Mouse (Mus musculus) forelimb bud, embryonic 11.5 days (tissue): ENCODE measurements around the gene Kcnj9.

Experiments used
- DNase-seq: peaks from one replicate; pipeline ENCODE4 v3.0.0-alpha.2; 2012; ENCODE audit warnings: low read depth, low spot score

Kcnj9 gene

GRCm38 (mm10) chr1:172329131-172329530, at the start of gene Kcnj9:
Gene Kcnj9 (minus strand): TSS chr1:172329318.
- DNase-seq = no peak

- DNase-seq = peak; percentile 9
These were observed 47.8 kb upstream of the Kcnj9 start for GRCm38 (mm10) chr1:172376758-172377458.

- DNase-seq = peak; percentile 98
These were observed 47.1 kb upstream of the Kcnj9 start, which contains the start of gene Pigm for GRCm38 (mm10) chr1:172376198-172376667. Gene Pigm (plus strand): TSS chr1:172376546.

- peak; percentile 55 for DNase-seq
These were observed 39.8 kb upstream of the Kcnj9 start for GRCm38 (mm10) chr1:172368768-172369418.

GRCm38 (mm10) chr1:172364684-172365083, 35.6 kb upstream of the Kcnj9 start:
- DNase-seq = peak; percentile 51

DNA sequence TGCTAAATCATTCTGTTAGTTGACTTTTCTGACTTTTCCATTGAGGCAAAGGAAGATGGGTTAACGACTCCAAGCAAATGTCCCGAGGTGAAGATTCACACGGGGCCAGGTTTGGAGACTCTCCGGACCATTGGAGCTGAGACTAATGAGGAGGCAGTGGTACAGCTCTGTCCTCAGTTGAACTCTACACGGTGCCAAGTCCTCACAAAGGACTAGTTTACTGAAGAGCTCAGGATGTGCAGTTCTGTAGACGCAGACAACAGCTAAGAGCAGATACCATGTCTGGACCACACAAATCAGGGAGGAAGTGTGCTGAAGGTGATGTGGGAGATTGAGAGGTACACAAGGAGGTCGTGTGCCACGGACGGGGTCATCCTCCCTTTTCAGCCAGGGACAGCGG, 29.2 kb upstream of the Kcnj9 start:
- DNase-seq = no peak

- DNase-seq = peak; percentile 46
These were observed 28.4 kb upstream of the Kcnj9 start for GRCm38 (mm10) chr1:172357550-172357949.

- DNase-seq = no peak
These were observed 26.2 kb upstream of the Kcnj9 start for GRCm38 (mm10) chr1:172355336-172355735.

DNA sequence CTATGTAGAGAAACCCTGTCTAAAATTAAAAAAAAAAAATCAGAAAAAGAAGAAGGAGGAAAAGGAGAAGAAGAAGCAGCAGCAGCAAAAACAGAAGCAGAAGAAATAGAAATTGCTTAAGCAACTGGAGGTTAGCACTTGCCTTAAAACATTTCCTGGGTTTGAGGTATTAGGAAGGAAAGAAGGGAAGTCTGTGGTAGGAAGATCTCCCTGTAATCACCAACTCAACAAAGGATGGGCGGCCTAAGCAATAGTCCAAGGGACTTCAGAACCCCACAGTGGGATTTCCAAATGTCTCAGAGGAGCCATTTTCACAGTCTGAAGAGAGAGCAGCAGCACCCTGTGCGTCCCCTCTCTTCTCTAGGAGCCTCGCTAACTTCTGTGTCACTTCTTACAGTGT, 23.3 kb upstream of the Kcnj9 start:
- DNase-seq = no peak

DNA sequence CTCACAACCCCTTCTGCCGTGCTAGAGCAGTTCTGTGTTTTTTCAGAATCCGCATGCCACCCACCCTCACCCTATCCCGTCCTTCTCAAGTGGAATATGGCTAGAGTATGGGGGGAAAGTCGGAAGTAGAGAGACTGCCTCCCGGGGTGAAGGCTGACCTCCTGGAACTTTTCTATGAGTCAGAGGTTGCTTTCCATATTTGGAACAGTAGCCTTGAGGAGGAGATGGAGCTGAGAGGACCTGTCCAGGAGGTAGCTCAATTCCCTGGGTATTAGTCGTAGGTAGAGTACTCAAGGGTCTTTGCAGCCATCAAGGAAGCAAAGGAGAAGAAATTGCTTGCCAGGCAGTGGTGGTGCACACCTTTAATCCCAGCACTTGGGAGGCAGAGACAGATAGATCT, 22.9 kb upstream of the Kcnj9 start:
- no peak for DNase-seq

- peak; percentile 58 for DNase-seq
These were observed 21.0 kb upstream of the Kcnj9 start for GRCm38 (mm10) chr1:172349916-172350812.

GRCm38 (mm10) chr1:172349504-172349903, 20.4 kb upstream of the Kcnj9 start:
- no peak for DNase-seq

DNA sequence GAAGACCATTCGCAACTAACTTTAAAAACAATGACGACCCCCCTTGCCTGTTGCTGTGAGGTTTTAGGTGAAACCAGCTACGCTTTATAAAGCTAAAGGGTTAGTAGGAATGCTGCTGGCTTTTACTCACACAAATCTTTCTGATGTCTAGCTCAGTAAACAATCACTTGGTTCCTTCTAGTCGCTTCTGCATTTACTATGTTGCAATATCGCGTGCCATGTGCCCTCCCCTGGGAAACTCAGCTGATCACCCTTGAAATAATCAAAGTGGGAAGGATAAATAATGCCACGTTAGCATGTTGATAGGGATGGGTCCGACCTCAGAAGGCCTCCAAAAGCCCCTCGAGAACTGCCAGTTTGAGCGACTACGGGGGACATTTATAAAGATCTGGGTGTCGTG, 18.3 kb upstream of the Kcnj9 start:
- DNase-seq = no peak

GRCm38 (mm10) chr1:172346707-172347106, 17.6 kb upstream of the Kcnj9 start:
- no peak for DNase-seq

GRCm38 (mm10) chr1:172344820-172345219, 15.7 kb upstream of the Kcnj9 start:
- DNase-seq = no peak

DNA sequence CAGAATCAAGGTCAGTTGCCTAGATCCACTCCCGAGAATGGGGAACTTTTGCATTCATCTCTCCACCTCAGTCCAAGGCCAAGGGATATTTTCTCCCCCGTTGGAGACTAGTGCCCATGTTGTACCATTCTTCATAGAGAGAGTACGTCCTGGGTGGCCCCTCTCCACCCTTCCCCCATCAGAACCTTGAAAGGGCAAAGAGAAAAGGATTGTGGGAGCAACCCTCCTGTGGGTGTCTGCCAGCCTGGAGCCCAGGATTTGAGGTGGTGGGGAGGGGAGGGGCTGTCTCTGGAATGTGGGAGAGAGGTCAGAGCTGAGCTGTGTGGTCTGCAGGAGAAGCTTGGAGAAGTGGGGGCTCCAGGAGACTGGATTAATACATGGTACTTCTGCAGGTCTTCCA, 14.8 kb upstream of the Kcnj9 start:
- no peak for DNase-seq

GRCm38 (mm10) chr1:172342729-172343128, 13.6 kb upstream of the Kcnj9 start:
- DNase-seq = no peak

- DNase-seq = no peak
These were observed 12.3 kb upstream of the Kcnj9 start for GRCm38 (mm10) chr1:172341386-172341785.

GRCm38 (mm10) chr1:172340729-172341321, 11.7 kb upstream of the Kcnj9 start, which contains the start of gene Kcnj10:
Gene Kcnj10 (plus strand): TSS chr1:172341210.
- DNase-seq = peak; percentile 57

DNA sequence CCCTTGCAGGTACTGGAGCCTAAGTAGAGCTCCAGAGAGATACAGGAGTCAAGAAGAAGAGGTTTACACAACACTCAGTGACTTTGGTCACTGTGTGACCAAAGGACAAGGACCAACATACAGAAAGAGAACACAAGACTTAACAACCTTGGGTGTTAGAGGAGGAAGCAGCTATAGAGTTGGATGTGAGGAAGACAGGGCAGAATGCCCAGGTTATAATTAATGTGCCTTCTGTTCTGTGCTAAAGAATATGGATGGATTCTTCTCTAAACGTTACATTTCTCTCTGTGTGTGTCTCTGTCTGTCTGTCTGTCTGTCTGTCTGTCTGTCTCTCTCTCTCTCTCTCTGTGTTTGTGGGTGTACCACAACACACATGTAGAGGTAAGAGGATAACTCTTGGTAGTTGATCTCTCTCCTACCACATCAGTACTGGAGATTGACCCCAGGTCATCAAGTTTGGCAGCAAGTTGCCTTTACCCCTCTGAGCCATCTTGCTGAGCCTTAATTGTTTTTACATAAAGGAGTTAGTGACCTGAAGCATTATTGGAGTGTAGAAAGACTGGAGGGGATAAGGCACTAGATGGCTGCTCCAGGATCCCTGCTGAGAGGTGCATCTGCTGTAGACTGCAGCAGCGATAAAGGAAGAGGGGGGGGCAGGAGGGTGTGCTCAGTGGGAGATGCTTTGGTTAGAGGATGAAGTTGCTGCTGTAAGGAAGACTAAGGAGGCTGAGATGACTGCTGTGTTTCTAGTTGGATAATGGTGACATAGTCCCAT, 8.5 kb upstream of the Kcnj9 start:
- no peak for DNase-seq

DNA sequence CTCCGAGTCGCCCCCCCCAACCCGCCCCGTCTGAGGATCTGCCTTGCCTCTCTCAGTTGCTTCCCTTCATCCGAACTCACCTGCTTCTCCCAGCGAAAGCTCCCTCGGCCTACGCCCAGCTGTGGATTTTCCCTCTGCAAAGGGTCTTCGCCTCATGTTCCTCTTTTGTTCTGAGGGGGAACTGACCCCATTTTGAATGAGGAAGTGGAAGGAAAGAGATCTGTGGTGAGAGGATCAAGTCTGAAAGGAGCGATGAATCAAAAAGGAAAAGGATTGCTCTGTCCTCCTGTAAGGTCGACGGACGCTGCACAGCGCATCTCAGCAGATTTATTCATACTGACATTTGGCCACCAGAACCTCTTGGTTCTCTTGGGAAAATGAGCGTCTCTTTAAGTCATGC, 6.7 kb upstream of the Kcnj9 start:
- no peak for DNase-seq
